Mouse (Mus musculus): ENCODE measurements around the gene Trim44.

Gene Trim44

DNA sequence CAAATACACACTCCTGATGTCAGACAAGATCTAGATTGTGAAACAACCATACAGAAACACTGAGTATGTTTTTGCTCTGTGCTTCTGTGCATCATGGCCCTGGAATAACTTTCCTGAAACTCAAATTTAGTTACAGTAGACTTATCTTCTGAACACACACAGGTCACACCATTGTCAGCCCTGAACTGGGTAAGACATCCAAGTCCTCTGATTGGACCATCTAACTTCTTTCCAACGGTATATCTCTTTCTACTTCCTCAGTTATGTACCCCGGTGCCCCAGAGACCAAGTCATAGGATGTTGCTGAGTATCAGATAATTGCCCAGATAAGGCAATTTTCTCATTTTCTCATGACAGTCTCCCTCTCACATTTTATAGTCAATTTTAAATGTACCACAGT lies 5.1 kb upstream of the Trim44 start:
- ChIA-PET CTCF (no interaction called here), POLR2A (interaction anchor here in 1 of 4 experiments (1.2 kb wide), 1 partner anchor 13 kb away, joined by 3 read pairs; no protein-coding TSS in a partner anchor)

GRCm38 (mm10) chr2:102410615-102411014 lies 3.0 kb upstream of the Trim44 start:
- ChIA-PET CTCF (no interaction called here), POLR2A (interaction anchor here in 1 of 4 experiments (0.7 kb wide), 1 partner anchor 28 kb away, joined by 3 read pairs; no protein-coding TSS in a partner anchor)

GRCm38 (mm10) chr2:102409741-102410140 lies 2.1 kb upstream of the Trim44 start:
- POLR2A ChIA-PET: interaction anchor here in 1 of 4 experiments (0.8 kb wide), 1 partner anchor 121 kb away, joined by 5 read pairs; no protein-coding TSS in a partner anchor
- CTCF ChIA-PET: no interaction called here

DNA sequence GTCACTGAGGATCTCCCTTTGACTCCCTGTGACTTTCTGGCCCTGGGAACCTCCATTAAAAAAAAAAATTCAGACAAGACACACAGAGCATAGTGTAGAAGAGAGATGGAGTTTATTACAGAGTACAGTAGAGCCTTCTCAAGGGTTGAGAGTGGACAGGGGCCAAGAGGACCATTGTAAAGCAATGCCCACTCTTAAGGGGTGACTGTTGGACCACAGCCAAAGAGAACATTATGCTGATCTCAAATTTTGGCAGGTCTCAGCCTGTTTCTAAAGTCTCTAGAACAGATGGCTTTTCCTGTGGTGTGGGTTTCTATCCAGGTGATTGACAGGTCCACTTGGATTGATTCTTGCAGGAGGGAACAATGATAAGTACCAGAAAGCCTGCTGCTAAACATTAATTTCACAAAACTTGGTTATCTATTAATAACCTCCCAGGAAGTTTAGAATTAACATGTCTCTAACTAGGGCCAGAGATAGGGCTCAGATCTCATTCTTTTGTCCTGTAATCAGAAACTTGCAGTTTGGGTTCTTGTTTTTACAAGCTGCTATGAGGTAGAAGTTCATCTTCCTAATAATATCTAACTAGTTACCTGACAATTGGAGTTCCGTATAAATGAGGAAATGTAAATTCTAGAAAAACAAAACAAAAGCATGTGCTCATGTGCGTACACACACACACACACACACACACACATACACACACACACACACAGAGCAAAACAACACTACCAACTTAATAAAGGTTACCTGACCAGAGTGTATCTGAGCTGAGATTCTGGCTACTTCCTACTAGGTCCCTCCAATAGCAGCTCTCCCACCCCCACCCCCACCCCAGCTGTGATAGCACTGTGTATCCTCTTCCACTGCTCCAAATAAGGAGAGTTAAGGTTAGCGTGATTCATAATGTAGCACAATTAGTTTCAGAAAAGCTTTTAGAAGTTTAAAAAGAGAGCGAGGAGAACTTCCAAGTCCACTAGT lies 1.0 kb downstream of the Trim44 start:
- ChIA-PET CTCF (interaction anchor here in 2 of 4 experiments (0.6 kb wide), 2 partner anchors 302 to 1465 kb away, joined by 3 to 7 read pairs; no protein-coding TSS in a partner anchor), POLR2A (interaction anchor here in 1 of 4 experiments (0.9 to 1.2 kb wide), 2 partner anchors 10 to 40 kb away, joined by 3 read pairs; no protein-coding TSS in a partner anchor)

DNA sequence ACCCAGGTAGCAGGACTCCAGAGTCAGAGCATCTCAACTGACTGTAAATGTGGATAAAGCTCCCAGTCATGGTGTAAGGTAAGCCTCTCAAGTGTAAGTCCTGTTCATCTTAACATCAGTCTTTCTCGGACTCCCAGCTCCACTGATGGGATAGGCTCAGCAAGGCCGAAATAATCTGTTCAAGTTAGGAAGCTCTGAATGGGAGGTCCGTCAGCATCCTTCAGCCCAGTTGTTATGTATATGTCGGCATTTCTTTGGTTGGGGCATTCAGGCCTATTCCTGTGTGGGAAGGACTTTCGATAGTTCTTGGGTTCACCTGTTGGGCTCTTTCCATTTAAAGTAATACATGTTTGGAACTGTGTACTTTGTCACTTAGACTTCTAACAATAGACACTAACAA lies 3.6 kb downstream of the Trim44 start:
- ChIA-PET CTCF (interaction anchor here in 1 of 4 experiments (0.6 kb wide), 1 partner anchor 114 kb away, joined by 3 read pairs; no protein-coding TSS in a partner anchor), POLR2A (interaction anchor here in 3 of 4 experiments (0.6 to 1.2 kb wide), 7 partner anchors 12 to 389 kb away, joined by 3 to 4 read pairs (median 3); no protein-coding TSS in a partner anchor)

DNA sequence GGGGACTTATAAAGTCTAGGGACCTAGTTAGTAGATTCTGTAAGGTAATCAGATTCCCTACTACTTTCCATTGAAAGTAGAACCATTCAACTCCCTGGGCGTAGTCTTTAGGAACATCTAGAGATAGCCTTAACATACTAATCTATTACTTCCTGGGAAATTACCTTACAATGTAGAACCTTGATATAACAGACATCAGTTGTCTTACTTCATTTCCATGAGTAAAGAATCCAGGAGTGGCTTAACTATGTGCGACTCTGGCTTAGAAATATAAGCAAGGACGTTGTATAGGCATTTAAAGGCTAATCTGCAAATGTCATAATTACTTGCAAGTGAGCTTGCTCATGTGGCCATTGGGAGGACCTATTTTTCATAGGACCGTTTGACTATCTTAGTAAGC lies 4.3 kb downstream of the Trim44 start:
- CTCF ChIA-PET: no interaction called here
- POLR2A ChIA-PET: interaction anchor here (0.6 to 1.2 kb wide), 9 partner anchors 13 to 470 kb away, joined by 3 to 14 read pairs (median 3); no protein-coding TSS in a partner anchor

DNA sequence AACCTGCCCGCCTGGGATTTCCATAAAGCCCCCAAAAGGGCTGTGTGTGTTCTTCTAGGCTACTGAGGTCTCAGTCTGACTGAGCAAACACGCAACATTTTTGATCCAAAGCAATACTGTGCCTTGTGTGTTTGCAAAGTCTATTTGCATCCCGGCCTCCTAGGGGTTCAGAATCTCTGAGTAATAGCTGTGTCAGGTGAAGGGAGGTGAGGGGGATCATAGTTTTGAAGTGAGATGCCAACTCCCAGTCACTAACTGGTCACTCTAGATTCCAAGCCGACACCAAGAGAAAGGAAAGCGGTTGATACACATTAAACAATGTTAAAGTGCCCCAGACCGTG lies 6.3 kb downstream of the Trim44 start:
- POLR2A ChIA-PET: interaction anchor here in 2 of 4 experiments (0.7 to 1.9 kb wide), 4 partner anchors 41 to 86 kb away, joined by 3 to 11 read pairs (median 4); no protein-coding TSS in a partner anchor
- CTCF ChIA-PET: no interaction called here

- ChIA-PET POLR2A (interaction anchor here in 2 of 4 experiments (0.7 to 3.5 kb wide), 7 partner anchors 9 to 86 kb away, joined by 3 to 15 read pairs (median 4); no protein-coding TSS in a partner anchor), CTCF (no interaction called here)
Observed at GRCm38 (mm10) chr2:102400605-102401351, 6.8 kb downstream of the Trim44 start.

GRCm38 (mm10) chr2:102399864-102400604 lies 7.6 kb downstream of the Trim44 start:
- ChIA-PET POLR2A (interaction anchor here in 2 of 4 experiments (0.9 to 3.5 kb wide), 5 partner anchors 9 to 50 kb away, joined by 3 to 15 read pairs (median 4); no protein-coding TSS in a partner anchor), CTCF (no interaction called here)

DNA sequence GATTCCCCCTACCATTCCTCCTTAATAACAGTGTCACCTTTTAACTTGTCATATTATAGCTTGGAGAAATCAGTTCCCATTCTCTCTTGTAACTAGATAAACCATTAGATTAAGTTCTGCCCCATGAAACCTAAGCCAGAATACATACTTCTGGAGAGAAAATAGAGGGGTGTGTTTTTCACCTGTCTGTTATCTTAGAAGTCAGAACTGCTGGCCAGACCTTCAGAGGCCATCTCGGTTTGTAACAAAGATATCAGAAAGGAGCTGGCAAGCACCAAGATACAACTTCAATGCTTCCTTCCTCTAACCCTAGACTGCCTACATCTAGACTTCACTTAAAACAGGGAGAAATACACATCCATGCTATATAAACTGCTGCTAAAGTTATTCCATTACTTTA lies 11.1 kb downstream of the Trim44 start:
- CTCF ChIA-PET: no interaction called here
- POLR2A ChIA-PET: interaction anchor here in 1 of 4 experiments (0.6 kb wide), 1 partner anchor 151 kb away, joined by 3 read pairs; no protein-coding TSS in a partner anchor

DNA sequence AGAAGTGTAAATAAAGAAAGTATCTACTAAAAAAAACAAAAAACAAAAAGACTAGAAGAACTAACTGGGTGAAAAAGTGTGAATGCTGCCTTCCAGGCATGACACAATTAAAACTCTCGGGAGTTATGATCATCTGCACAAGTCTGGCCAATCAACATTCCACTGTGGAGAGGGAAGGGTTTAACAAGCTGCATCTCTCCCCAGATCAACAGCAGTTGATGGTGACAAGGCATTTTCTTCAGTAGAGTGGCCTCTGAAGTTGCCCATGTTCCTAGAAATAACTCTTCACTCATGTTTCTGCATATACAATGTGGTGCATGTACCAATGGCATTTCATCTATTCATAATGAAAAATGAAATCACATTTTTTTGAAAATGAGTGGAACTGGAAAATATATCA lies 14.2 kb downstream of the Trim44 start:
- CTCF ChIA-PET: no interaction called here
- POLR2A ChIA-PET: no interaction called here

DNA sequence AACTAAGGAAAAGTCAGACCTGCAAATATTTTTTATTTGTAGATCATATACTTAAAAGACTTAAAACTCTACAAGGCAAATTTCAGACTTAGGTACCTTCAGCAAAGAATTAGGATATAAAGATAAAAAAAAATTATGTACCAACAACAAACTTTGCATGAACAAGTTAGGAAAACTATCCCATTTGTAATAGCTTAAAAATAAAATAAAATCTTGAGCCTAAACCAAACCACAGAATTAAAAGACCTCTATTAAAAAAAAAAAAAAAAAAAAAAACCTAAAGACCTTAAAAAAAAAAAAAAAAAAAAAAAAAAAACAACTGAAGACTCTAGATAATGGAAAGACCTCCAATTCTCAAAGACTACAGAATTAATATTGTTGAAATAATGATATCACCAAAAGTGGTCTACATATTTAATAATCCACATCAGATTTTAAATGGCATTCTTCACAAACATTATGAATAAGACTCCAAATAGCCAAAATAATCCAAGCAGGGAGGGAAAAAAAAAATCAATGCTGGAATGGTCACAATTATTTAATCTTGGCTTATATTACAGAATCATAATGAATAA lies 22.2 kb downstream of the Trim44 start:
- ChIA-PET CTCF (interaction anchor here in 1 of 4 experiments (0.7 kb wide), 1 partner anchor 1319 kb away, joined by 4 read pairs; no protein-coding TSS in a partner anchor), POLR2A (interaction anchor here in 1 of 4 experiments (3.6 kb wide), 1 partner anchor 13 kb away, joined by 15 read pairs; no protein-coding TSS in a partner anchor)

- CTCF ChIA-PET: interaction anchor here in 1 of 4 experiments (0.6 kb wide), 1 partner anchor 332 kb away, joined by 3 read pairs; no protein-coding TSS in a partner anchor
- POLR2A ChIA-PET: interaction anchor here in 2 of 4 experiments (0.6 to 3.6 kb wide), 3 partner anchors 14 to 842 kb away, joined by 3 to 15 read pairs (median 3); no protein-coding TSS in a partner anchor
Observed at GRCm38 (mm10) chr2:102384496-102384895, 23.1 kb downstream of the Trim44 start.

DNA sequence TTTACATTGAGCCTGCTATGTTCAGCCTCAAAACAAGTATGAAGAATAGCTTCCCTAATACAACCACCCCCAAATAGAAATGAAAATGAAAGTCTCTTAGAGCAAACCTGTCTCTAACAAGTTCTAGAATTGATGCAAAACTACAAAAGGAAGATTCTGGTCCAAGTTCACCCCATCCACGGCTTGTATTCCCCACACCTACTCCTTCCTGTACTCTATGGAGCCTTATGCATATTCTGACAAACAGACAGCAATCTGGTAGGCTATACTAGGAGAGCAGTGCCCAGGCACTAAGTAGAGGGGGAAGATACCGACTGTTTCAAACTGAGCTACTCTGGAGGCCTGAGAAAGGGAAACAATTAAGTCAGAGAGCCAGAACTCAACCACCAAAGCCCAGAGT lies 23.6 kb downstream of the Trim44 start:
- ChIA-PET CTCF (interaction anchor here in 1 of 4 experiments (0.6 kb wide), 1 partner anchor 331 kb away, joined by 3 read pairs; no protein-coding TSS in a partner anchor), POLR2A (interaction anchor here in 1 of 4 experiments (0.6 to 3.6 kb wide), 3 partner anchors 8 to 841 kb away, joined by 3 to 15 read pairs (median 3); no protein-coding TSS in a partner anchor)

GRCm38 (mm10) chr2:102383069-102383834 lies 24.4 kb downstream of the Trim44 start:
- POLR2A ChIA-PET: interaction anchor here in 1 of 4 experiments (1.7 to 3.6 kb wide), 2 partner anchors 9 to 16 kb away, joined by 3 to 15 read pairs; no protein-coding TSS in a partner anchor
- CTCF ChIA-PET: interaction anchor here in 1 of 4 experiments (0.6 kb wide), 1 partner anchor 770 kb away, joined by 3 read pairs; no protein-coding TSS in a partner anchor

GRCm38 (mm10) chr2:102382519-102382918 lies 25.1 kb downstream of the Trim44 start:
- POLR2A ChIA-PET: interaction anchor here in 1 of 4 experiments (0.7 to 3.6 kb wide), 3 partner anchors 10 to 28 kb away, joined by 3 to 15 read pairs (median 3); no protein-coding TSS in a partner anchor
- CTCF ChIA-PET: interaction anchor here in 1 of 4 experiments (0.6 kb wide), 1 partner anchor 769 kb away, joined by 3 read pairs; no protein-coding TSS in a partner anchor

Data from embryonic stem cell, embryonic (primary cell).